ENCODE assay signal across 30 mouse cellular contexts in genomic region chrX:127844018-127844417, GRCm38 (mm10).
"Had no signal": no experiment of that assay in that cellular context is flagged by ENCODE, and none has a peak within 500 bp of the region (broad histone marks: within the 10 kb centered on the region; RNA-seq: fewer than 3 reads in every experiment).

No protein-coding gene starts in this region.

- H3K27ac ChIP-seq: heart, embryonic 10.5 days; heart, embryonic 13.5 days; heart, embryonic 15.5 days; hindbrain, embryonic 10.5 days; hindbrain, embryonic 12.5 days; hindbrain, embryonic 13.5 days; hindbrain, embryonic 14.5 days; hindbrain, embryonic 15.5 days; hindbrain, postnatal 0 days; intestine, embryonic 15.5 days; kidney, embryonic 15.5 days; kidney, postnatal 0 days; layer of hippocampus, adult 2 months; left cerebral cortex, adult 2 months had no signal

- H3K9me3 ChIP-seq: heart, embryonic 10.5 days; heart, embryonic 12.5 days; heart, embryonic 13.5 days; heart, embryonic 15.5 days; hindbrain, embryonic 10.5 days; hindbrain, embryonic 12.5 days; hindbrain, embryonic 13.5 days; hindbrain, embryonic 15.5 days; intestine, embryonic 15.5 days; kidney, embryonic 15.5 days had no signal

- H3K9ac ChIP-seq: heart, embryonic 12.5 days; heart, embryonic 13.5 days; heart, embryonic 15.5 days; hindbrain, embryonic 12.5 days; hindbrain, embryonic 13.5 days; hindbrain, embryonic 14.5 days; hindbrain, embryonic 15.5 days; intestine, embryonic 15.5 days; kidney, embryonic 15.5 days had no signal

- H3K4me1 ChIP-seq: heart, embryonic 10.5 days; heart, embryonic 12.5 days; heart, embryonic 13.5 days; heart, embryonic 15.5 days; hindbrain, embryonic 10.5 days; hindbrain, embryonic 12.5 days; hindbrain, embryonic 13.5 days; hindbrain, embryonic 15.5 days; intestine, embryonic 15.5 days; kidney, embryonic 15.5 days had no signal

- H3K4me3 ChIP-seq: heart, embryonic 10.5 days; heart, embryonic 12.5 days; heart, embryonic 13.5 days; heart, embryonic 15.5 days; hindbrain, embryonic 10.5 days; hindbrain, embryonic 12.5 days; hindbrain, embryonic 13.5 days; hindbrain, embryonic 15.5 days; intestine, embryonic 15.5 days; kidney, embryonic 15.5 days; layer of hippocampus, adult 2 months; left cerebral cortex, adult 2 months had no signal

- DNase-seq: heart, postnatal 10 days; heart, postnatal 14 days; heart, postnatal 36 days; heart, postnatal 4 days; kidney, adult 11 months; kidney, adult 18-20 months; kidney, adult 2 months; kidney, adult 8-10 months; kidney, postnatal 10 days; kidney, postnatal 14 days; kidney, postnatal 25 days; kidney, postnatal 36 days; kidney, postnatal 4 days; layer of hippocampus, adult 9-11 months; layer of hippocampus, postnatal 36 days had no signal

- H3K36me3 ChIP-seq: heart, embryonic 10.5 days; heart, embryonic 12.5 days; heart, embryonic 13.5 days; heart, embryonic 15.5 days; hindbrain, embryonic 10.5 days; hindbrain, embryonic 12.5 days; hindbrain, embryonic 13.5 days; hindbrain, embryonic 15.5 days; intestine, embryonic 15.5 days; kidney, embryonic 15.5 days had no signal

- H3K27me3 ChIP-seq: heart, embryonic 12.5 days; heart, embryonic 13.5 days; heart, embryonic 15.5 days; hindbrain, embryonic 12.5 days; hindbrain, embryonic 13.5 days; hindbrain, embryonic 15.5 days; intestine, embryonic 15.5 days; kidney, embryonic 15.5 days had no signal
